Mouse (Mus musculus) lung, adult 18-20 months (tissue): ENCODE results near the gene Smurf2.
A peak's percentile ranks its signal among the peaks of the same experiment; 100 is the strongest.
"Not testable (repeated sequence)": the region's sequence is repeated elsewhere in the genome, so short reads cannot be mapped to it uniquely, and the experiment has no call there.

ENCODE experiments used
- DNase-seq, 2 experiments: peaks; one replicate each; pipeline ENCODE4 v3.0.0; 2022; ENCODE audit warnings: mixed read lengths in 2 of 2

Smurf2 gene

DNA sequence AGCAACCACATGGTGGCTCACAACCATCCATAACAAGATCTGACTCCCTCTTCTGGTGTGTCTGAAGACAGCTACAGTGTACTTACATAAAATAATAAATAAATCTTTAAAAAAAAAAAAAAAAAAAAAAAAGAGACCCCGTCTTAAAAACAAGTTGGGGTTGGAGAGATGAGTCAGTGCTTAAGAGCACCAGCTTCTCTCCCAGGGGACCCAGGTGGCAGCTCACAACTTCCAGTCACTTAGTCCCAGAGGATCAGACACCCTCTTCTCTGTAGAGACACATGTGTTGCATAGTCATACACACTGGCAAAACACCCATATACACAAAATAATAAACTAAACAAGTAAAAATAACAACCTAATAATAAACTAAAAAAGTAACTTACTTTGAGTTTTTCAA lies 113.1 kb downstream of the Smurf2 start:
- DNase-seq, result not testable (repeated sequence)

DNA sequence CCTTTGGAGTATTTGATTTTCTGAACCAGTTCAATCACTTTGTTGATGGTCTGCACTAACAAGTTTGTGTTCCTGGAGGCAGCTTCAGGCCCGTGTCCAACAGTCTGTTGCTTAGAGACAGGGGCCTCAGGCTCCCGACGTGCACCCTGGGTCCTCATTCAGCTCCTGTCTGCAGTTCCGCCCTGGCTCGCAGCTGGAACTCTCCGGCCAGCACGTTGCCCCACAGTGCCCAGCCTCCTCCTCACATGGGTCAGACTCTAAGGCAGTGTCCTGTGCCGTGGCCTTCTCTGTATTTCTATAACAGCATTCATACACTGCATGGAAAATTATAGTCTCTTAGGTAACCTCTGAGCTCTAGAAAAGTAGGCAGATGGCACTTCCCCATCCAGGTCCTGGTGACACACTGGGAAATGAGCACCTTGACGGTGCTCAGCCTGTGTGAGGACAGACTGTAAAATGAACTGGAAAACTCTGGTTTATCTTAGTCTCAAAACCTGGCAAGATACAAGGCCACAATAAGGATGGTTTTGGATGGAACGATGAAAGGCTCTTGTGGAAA lies 118.4 kb downstream of the Smurf2 start:
- DNase-seq, result no peak

DNA sequence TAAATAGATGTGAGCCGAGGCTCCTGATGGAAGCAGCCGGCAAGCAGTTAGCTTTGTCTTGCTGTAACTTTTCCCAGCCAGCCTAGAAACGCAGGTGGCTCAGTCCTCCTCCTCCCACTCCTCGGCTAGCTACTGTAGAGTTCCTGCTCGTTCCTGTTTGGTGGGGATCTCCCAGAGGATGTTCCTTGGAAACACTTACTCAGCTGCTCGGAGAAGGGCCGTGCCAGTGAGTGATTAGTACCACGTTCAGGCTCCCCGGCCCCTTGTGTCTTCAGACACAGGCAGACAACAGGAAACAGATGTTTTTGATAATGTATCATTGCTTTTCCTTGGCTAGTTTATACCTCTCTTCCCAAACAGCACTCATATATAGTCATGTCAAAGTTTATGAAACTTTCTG lies 124.8 kb downstream of the Smurf2 start:
- DNase-seq, result no peak

DNA sequence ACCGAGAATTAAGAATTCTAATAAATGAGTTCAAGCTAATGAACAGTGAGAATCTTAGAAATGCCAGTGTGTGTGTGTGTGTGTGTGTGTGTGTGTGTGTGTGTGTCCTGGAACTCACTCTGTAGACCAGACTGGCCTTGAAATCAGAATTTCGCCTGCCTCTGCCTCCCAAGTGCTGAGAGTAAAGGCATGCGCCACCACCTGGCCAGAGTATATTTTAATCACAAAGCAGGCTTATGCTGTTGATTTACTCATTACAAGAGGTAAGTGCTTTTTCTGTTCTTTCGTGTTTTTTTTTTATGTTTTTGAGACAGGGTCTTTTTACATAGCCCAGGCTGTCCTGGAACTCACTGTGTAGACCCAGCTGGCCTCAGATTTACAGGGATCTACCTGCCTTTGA lies 126.7 kb downstream of the Smurf2 start:
- no peak for DNase-seq

DNA sequence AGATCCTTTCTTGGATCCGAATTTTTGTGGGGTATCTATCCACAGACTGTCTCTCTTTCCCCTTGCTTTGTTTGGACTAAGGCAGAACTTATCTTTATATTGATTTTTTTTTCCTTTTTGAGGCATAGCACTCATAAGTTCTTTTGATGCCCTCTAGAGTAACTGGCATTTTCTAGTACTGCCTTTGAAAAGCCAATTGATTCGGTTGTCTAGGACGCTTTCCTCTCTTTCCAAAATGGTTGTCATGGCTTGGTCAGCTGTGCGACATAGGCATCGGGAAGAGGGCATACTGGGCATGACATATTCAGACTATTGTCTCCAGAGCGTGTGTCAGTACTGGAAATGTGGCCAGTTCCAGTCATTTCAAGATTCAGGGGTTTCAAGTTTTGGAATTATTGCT lies 130.9 kb downstream of the Smurf2 start:
- no peak for DNase-seq

DNA sequence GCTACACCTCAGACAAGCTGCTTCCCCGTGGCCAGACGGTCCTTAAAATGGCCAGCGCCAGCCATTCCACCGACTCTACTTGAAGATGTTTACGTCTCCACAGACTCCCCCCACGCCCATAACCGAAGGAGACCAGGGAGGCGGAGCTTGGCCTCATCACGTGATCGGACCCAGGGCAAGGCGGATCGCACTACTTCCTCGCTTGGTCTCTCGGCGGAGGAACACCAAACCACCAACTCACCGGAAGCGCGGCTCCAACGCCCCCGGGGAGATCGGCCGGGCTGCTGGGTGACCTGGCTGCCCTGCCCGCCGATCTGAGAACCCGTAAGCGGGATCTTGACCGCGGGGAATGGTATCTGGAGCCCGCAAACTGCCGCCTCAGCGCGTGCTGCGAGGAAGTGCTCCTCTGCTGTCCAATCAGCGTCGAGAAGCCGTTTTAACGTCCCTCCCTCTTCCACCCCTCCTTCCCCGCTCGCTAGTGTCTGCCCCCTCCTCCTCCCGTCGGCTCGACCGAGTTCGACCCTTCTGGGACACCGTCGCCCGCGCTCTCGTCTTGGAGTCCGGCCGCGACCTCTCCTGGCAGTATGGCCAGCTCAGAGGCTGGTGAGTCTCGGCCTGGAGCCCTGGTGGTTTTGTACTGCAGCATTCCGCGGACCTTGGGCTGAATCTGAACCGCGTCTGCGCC lies 131.6 kb downstream of the Smurf2 start, which contains the start of the genes Ddx5 and Cep95:
TSS of gene Ddx5 (minus strand) at position 411 of the 685 bp plus-strand sequence.
TSS of gene Cep95 (plus strand) at position 478 of the 685 bp plus-strand sequence.
- DNase-seq, result peak; percentile 98

DNA sequence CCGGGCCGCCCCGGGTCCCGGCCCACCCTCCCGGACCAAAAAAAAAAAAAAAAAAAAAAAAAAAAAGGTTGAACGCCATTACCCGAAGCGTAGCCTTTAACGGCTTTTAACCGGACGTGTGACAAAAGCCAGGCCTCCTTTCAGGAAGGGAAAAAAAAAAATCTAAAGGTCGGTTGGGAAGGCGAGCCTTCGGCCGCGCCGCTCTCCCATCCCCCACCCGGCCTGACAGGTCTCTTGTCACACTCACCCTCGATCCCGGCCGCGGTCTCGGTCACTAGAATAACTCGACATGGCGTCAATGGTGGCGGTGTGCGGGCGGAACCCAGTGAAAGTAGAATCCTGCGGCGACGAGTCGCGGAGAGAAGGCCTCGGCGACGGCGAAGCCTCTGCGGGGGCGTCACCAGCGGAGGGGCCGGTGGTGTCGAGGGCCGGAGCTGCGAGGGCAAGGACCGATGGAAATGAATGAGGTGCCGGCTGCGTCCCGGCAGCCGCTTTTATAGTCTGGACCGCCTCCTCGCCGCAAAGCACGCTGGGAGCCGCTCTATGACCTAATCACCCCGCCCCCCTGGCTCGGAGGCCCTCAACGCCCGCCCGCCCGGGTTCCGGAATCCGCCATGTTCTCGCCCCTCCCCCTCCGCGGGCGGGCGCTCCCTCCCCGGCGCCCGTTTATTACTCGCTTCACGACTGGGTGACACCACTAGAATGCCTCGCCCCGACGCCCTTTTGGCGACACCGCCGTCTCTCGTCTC lies 132.3 kb downstream of the Smurf2 start:
- peak; percentile 97 for DNase-seq

DNA sequence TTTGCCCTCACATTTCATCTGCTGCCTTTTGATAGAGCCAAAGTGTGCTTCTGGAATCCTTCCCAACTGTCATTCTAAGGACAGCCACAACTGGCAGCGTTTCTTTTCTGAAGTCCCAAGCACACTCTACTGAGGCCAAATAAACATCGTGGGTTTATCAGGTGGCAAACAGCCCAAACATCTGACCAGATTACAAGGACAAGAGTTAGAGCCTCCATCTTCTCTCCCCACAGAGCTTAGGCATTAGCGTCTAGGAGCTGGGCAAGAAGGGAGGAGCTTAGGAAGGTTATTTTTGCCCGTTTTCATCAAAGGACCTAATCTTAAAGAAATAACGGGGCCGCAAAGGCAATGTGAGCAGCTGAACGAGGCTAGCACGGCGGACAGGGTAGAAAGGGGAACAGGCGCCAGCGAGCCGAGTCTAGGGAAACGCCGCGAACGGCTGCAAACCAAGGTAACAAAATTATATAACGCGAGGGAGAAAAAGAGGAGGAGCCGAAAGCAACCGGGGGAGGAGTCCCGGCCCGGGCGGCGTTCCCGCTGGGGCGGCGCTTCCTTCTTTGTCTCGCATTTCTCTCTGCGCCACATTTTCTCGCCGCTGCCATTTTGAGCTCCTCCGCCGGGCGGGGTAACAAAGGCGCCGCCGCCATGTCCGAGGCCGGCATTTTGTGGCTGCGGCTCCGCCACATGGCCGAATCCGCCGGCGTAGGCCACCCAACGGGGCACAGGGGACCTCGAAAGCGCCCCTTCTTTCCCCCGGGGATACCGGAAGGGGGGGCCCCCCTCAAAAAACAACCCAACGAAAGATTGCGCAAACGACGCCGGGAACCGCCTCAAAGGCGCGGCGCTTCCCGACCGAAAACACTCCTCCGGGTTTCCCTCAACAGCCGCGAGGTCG lies 133.1 kb downstream of the Smurf2 start:
- peak; percentile 90 to 93 for DNase-seq

DNA sequence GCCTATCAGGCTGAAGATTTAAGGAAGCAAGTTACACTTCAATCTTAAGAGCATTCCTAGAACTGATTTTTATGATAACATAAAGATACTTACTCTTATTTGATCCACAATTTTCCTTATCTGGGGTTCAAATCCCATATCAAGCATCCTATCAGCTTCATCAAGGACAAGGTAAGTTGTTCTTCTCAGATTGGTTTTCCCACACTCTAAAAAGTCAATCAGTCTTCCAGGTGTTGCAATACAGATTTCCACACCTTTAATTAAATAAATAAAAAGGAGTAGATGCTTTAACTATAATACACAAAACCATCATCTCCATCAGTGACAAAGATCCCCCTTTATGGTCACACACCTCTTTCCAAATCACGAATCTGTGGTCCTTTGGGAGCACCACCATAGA lies 135.5 kb downstream of the Smurf2 start:
- no peak for DNase-seq

DNA sequence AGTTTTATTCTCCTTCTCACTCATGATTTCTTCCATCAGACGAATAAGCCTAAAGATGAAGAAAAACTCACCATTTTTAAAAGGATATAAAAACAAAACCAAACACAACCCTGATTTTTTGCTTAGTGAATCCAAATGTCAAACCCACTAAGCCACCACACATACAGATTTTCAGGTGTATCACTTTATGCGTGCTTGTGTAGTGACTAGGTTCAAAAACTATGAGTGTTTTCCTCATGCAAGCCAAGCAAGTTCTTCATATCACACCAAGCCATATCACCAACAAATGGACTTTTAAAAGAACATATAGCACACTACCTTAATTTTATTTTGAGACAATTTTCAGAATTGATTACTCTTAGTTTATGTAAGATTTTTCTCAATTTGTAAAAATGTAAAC lies 136.0 kb downstream of the Smurf2 start:
- DNase-seq, result no peak

DNA sequence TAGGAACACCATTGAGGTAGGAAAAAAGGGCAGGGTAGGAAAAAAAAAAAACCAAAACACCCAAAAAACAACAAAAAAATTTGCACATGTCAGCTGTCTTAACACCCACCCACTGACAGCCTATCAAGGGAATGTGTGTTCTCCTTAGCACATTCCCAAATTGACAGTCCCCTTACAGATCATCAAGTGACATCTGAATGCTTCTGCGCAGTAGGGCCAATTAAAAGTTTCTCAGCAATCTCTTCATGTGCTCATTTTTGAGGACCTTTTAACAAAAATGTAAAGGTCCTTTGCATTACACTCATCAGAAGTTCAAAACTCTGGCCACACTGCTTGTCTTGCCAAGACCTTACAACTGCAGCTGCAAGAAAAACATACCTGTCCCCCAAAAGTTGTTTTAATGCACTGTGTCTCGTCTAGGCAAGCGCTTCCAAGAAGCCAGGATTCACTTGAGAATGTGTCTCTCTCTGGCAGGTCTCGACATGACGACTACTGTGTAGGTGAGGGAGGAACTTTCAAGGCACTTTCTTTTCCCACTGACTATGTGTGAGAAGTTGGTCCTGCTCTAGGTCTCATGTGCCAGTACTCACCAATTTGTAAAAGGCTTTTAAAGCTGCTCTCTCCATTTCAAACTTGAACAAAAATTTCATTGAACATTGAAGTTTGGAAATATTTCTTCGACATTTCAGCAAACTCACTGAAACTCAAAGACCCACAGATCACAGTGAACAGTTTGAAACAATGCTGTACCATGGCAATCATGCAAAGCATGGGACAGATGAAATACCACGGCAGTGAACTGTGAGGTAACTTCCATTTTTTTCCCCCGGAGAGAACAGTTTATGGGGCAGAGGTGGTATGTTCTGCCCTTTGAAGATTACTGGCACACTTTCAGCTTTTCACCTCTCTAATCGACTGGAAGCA lies 137.4 kb downstream of the Smurf2 start:
- no peak for DNase-seq

DNA sequence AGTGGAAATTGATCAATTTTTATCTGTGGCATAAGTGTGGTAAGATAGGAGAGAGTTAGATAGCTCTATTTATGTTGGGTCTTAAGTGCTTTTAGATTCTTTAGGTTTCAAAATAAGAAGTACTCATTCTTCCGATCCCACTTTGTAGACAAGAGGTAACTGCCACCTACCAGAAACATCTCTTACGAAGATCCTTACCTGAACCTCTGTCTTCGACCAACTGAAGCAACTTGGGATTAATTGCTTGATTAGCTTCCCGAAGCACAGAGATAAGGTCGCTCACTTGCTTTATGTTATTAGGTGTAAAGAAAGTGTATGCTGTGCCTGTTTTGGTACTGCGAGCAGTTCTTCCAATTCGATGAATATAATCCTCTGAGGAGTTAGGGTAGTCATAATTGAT lies 138.2 kb downstream of the Smurf2 start:
- not testable (repeated sequence) for DNase-seq

DNA sequence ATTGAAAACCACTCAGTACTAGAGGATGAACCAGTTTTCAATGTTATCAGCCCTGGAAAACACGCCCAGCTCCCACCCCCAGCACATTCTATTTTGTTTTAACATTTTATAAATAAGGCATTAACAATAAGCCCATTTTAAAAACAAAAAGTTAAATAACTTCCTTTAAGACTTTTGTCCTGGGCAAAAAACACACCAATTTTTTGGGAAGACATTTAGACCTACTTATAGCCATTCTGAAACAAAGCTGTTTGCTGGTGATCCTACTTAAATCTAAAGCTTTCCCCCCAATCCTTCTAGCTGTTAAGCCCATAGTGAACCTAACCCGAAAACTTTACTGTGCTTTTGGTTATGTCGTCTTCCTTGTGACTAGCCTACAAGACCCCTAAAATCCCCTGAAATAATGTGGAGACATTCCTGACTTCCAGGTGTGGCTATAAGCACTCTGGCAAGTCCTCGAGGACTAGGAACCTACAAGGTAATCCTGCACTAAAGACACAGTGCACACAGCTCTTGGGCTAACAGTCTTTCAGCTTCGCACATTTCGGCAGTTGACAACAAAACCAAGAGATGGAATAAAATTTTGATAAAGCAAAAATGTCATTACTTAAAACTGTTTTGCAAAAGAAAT lies 139.8 kb downstream of the Smurf2 start:
- DNase-seq, result no peak

DNA sequence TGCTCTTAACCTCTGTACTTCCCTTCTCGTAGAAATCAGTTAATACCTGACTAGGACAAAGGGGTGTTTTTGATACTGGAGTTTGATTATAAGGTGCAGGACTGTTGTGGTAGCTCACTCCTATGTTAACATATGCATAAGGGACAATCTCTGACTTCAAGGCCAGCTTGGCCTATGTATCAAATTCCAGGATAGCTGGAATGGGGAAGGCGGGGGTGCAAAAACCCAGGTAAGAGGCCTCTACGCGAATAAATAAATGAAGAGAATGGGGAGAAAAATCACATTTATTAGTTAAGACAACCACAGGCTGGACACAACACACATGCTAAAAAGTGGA lies 140.5 kb downstream of the Smurf2 start:
- DNase-seq, result no peak

DNA sequence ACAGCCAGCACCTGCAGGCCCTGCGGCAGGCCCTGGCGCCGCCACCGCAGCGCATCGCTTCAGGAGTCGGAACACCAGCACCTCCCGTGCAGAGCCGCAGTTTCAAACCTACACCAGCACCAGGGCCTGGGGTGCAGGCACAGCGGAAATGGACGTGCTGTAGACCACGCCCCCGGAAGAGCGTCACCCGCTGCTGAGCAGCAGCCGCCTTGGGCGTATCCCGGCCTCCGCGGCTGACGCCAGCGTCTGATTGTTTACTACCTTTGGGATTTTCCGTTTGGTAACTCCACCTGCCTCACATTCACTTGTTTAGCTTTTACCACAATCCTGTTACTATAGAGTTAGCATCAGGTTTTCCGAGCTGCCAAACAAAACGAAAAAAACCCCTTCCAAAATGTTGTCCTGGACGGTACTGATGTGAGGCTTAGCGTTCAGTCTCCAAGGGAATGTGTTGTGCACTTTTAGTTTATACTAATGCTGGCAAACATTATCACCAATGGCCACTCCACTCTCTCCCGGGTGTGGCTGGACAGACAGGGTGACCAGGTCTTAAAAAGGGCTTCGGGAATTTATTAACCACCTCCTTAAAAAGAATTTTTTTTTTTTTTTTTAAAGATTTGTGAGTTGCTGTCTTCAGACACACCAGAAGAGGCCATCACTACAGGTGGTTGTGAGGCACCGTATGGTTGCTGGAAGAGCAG lies 141.0 kb downstream of the Smurf2 start, which contains the start of gene Polg2:
TSS of gene Polg2 (minus strand) at position 150 of the 701 bp plus-strand sequence.
- DNase-seq, result peak; percentile 91 to 94

DNA sequence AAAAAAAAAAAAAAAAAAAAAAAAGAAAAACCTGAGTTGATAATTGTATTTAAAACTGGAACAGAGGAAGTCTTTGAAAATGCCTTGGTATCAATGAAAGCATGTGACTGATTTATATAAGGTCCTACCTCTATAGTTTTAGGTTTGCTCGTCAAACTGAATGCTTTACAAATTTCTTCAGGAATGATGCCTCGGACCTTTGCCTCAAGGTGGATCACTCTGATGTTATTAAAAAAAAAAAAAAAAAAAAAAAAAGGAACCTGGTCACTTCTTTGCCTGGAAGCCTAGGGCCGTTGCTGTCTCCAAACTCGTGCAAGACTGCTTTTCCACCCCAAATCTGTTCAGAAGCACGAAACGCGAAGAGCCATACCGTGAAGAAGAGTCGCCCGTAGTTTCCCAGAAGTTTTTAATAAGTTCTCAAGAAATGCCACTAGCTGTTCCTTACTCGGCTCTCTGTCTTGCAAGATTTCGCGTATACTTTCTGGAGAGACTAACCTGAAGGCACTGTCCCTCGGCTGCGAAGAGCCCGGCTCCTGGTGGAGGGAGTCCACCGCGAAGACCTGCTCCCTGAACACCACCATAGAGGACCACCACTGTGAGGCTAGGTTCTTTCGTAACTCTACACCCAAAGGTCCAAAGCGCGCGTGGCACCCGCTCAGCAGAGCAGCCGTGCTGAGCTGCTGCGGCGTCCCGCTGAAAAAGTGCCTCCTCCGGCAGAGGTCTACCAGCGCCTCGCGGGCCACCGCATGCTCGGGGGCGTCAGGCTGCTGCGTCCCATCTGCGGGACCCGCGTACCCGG lies 141.7 kb downstream of the Smurf2 start:
- DNase-seq, result no peak

DNA sequence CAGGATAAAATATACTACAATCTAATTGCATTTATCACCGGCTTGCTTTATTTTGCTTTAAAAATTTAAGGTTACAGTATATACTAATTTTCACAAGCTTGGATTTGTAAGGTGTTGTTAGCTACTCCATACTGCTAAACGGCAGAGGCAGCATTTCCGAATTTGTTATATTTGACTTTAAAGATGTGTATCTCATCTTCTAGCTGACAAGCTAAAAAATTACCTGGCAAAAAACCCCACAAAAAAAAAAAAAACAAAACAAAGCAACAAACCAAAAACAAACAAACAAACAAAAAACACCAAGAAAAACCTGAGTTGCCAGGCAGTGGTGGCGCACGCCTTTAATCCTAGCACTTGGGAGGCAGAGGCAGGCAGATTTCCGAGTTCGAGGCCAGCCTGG lies 142.4 kb downstream of the Smurf2 start:
- DNase-seq, result no peak

DNA sequence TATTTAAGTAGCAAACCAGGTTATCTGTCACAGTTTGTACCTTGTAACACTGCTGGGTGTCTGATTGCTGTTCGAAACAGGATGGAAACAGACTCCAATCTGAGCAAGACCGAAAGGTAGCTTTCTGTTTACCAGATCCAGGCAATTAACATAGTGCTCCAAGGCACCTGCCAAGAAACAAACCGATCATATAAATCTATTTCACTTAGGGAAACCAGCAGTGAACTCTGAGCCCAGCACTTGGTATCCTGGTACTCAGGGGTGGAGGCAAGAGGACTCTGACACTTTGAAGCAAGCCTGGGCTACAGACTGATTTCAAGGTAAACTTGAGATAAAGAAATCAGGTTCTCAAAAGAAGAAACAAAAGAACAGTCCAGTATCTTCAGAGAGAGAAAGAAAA lies 143.1 kb downstream of the Smurf2 start:
- no peak for DNase-seq

DNA sequence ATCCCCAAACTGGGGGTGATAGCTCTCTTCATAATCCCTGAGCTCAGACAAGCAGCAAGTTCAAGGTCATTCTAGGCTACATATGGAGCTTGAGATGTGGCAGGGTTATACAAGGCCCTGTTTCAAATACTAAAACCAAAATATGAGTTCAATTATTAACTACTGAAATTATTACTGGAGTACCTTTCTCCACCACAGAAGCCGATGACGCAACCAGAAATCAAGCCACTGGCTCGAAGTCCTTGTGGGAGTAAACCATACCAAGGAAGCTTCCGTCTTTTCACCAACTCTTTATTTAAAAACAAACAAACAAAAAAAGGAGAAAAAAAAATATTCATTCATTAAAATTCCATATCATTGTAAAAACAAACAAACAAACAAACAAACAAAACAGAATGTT lies 143.6 kb downstream of the Smurf2 start:
- peak in 1 of 2 experiments; percentile 62 for DNase-seq

DNA sequence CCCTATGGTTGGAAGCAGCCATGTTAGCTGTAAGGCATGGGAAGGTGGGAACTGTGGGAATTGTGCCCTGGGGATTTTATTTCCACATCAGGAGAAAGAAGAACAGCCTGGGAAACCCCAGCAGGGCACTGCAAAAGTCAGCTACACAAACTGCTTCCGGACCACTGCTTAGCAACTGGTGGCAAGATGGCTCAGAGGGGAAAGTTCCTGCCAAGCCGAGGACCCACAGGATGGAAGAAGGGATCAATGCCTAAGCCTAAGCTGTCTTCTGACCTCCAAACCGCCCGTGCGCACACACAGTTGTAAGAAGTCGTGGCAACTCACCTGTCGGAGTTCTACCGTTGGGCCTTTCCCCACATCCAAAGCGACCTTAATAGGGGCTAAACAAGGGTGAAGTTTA lies 147.5 kb downstream of the Smurf2 start:
- no peak for DNase-seq
